Mouse (Mus musculus) midbrain, embryonic 11.5 days (tissue): Measurements from ENCODE around the gene Clcn3. TPM values are rescaled to one million over a fixed set of nuclear protein-coding genes. Genes with fewer than 3 reads are reported as not detected.
A peak's percentile ranks its signal among the peaks of the same experiment; 100 is the strongest.

Experiments
- ATAC-seq: fragments of 200-750 bp; cut with Nextera tagmentation; 2 replicates; pipeline ENCODE4 v1.8.0; 2017; ENCODE audit warnings: moderate TSS enrichment, moderate library complexity; ENCODE audit not compliant: low FRiP score
- DNase-seq: peaks from one replicate; pipeline ENCODE4 v3.0.0; 2015; ENCODE audit warnings: low spot score; ENCODE audit errors: missing footprints
- H3K27ac ChIP-seq: fragments of 300-500 bp; sonication (generic); 2 replicates; pipeline ENCODE4 v1.5.1; 2014; ENCODE audit warnings: low read depth, low read length
- H3K27me3 ChIP-seq: fragments of 300-500 bp; sonication (generic); 2 replicates; pipeline ENCODE4 v1.6.1; 2014; ENCODE audit warnings: mild to moderate bottlenecking, low read length, moderate library complexity, mixed read lengths; ENCODE audit not compliant: control insufficient read depth, insufficient read depth
- H3K36me3 ChIP-seq: fragments of 300-500 bp; sonication (generic); 2 replicates; pipeline ENCODE4 v1.6.1; 2014; ENCODE audit warnings: mild to moderate bottlenecking, low read length, moderate library complexity, mixed read lengths; ENCODE audit not compliant: control insufficient read depth, insufficient read depth
- H3K4me1 ChIP-seq: fragments of 300-500 bp; sonication (generic); 2 replicates; pipeline ENCODE4 v1.6.1; 2014; ENCODE audit warnings: low read length; ENCODE audit not compliant: control insufficient read depth, insufficient read depth
- H3K4me2 ChIP-seq: fragments of 300-500 bp; sonication (generic); 2 replicates; pipeline ENCODE4 v1.6.1; 2014; ENCODE audit warnings: mild to moderate bottlenecking, moderate library complexity
- H3K4me3 ChIP-seq: fragments of 300-500 bp; sonication (generic); 2 replicates; pipeline ENCODE4 v1.5.1; 2014; ENCODE audit warnings: low read depth, low read length
- H3K9ac ChIP-seq: fragments of 300-500 bp; sonication (generic); 2 replicates; pipeline ENCODE4 v1.6.1; 2014; ENCODE audit warnings: low read length
- H3K9me3 ChIP-seq: fragments of 300-500 bp; sonication (generic); 2 replicates; pipeline ENCODE4 v1.6.1; 2016; ENCODE audit warnings: low read length; ENCODE audit not compliant: control insufficient read depth
- WGBS: fragments of 180-500 bp; shearing (Covaris S2); extraction: QIAGEN DNeasy Blood & Tissue Kit; methylation state at CpG from one replicate; pipeline ENCODE4 v1.1.7; 2014; 5-methylcytosine and 5-hydroxymethylcytosine counted together
- polyA plus RNA-seq: library from polyadenylated mRNA; unstranded; fragments of >200 nt; fragmentation: Nextera tagmentation; extraction: Ambion mirVana; gene quantifications from 2 replicates; pipeline ENCODE4 v1.2.1, GENCODE M21; 2014

Gene Clcn3
- polyA plus RNA-seq, 1 experiment from 2014 or later, result 38.6 TPM

- 2% methylated on average over 23 of the region's 23 CpGs for WGBS
- Histone ChIP-seq H3K9ac (peak overlapping the region; percentile 77), H3K27ac (no peak overlapping the region), H3K27me3 (no peaks in the 10 kb centered on the region), H3K4me1 (peaks cover 10% of the 10 kb centered on the region; the same call in 1 of the 2 replicates), H3K36me3 (no peaks in the 10 kb centered on the region; the same call in 1 of the 2 replicates), H3K4me3 (peak overlapping the region; percentile 80), H3K4me2 (peak overlapping the region; percentile 69), H3K9me3 (no peaks in the 10 kb centered on the region)
- DNase-seq, result no peak
- no peak for ATAC-seq
These were observed 92.6 kb downstream of the Clcn3 start for GRCm38 (mm10) chr8:60890520-60890874.

DNA sequence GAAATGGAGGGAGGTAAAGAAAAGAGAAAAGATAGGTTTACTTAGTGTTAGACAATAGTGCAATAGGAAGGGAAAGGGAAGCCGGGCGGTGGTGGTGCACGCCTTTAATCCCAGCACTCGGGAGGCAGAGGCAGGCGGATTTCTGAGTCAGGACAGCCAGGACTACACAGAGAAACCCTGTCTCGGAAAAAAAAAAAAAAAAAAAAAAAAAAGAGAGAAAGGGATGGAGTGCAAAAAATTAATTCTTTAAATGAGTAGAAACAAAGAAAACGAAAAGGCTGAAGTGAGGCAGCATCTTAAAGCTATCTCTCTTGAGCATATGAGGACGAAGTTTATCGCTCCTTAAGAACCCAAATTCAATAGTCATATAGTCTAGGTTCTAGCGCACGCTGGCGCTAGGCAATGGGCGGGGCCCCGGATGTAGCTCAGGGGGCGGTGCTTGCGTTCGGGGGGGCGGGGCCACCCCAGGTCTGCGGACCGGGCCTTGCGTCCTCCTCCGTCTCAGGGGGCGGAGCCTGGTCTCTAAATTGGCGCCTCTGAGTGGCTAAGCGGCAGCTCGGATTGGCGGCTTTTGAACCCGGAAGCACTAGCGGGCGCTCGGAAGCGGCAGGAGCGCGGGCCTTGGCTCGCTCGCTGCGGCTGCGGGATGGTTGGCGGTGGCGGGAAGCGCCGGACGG, 93.1 kb downstream of the Clcn3 start, which contains the start of gene Hpf1:
Gene Hpf1 (plus strand): TSS at position 576 of the 677 bp plus-strand sequence.
- Histone ChIP-seq H3K36me3 (no peaks in the 10 kb centered on the region; the same call in 1 of the 2 replicates), H3K27me3 (no peaks in the 10 kb centered on the region), H3K9ac (peak within 1 kb of the TSS; percentile 77), H3K4me1 (peaks cover 10% of the 10 kb centered on the region; the same call in 1 of the 2 replicates), H3K4me3 (peak within 1 kb of the TSS; percentile 80), H3K9me3 (no peaks in the 10 kb centered on the region), H3K27ac (no peak within 1 kb of the TSS), H3K4me2 (peak within 1 kb of the TSS; percentile 69)
- ATAC-seq, result peak; percentile 98
- DNase-seq, result peak; percentile 99
- 6% methylated on average over 43 of the region's 43 CpGs for WGBS

DNA sequence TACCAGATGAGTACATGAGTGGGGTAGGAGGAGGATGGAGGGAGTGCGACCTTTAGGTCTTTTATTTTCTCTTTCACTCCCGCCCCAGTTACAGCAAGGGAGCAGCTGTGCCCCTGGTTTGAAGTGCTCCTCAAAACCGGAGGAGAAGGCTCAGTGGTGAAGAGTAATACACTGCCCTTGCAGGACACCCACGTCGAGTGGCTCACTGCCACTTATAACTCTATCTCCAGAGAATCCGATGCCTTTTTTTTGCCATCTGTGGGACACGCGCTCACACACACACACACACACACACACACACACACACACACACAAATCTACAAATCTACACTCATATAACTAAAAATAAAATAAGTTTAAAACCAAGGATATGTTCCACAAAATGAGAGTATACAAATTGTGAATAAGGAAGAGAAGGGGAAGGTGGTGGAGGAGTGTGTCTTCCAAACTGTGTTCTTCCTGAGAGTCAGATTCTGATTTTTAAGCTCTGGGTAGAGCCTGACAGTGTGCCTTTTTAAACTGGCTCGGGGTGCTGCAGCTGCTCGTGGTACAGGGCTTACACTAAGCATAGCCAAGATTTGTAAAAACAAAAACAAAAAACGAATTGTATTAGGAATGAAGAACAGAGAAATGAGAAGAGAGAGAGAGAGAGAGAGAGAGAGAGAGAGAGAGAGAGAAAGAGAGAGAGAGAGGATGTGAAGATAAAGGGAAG, 93.8 kb downstream of the Clcn3 start:
- Histone ChIP-seq H3K9ac (no peak overlapping the region), H3K4me3 (no peak overlapping the region), H3K27ac (no peak overlapping the region), H3K27me3 (no peaks in the 10 kb centered on the region), H3K4me2 (no peak overlapping the region), H3K4me1 (peaks cover 10% of the 10 kb centered on the region; the same call in 1 of the 2 replicates), H3K9me3 (no peaks in the 10 kb centered on the region), H3K36me3 (no peaks in the 10 kb centered on the region; the same call in 1 of the 2 replicates)
- ATAC-seq (no peak), DNase-seq (peak; percentile 79)
- WGBS, result 85% methylated on average over 11 of the region's 11 CpGs

GRCm38 (mm10) chr8:60886736-60887135, 96.4 kb downstream of the Clcn3 start:
- 55% methylated on average over 6 of the region's 6 CpGs for WGBS
- H3K9ac ChIP-seq, result no peak overlapping the region
- no peaks in the 10 kb centered on the region for H3K9me3 ChIP-seq
- H3K36me3 ChIP-seq, result no peaks in the 10 kb centered on the region
- no peak for DNase-seq
- no peak overlapping the region for H3K4me2 ChIP-seq
- no peak overlapping the region for H3K4me3 ChIP-seq
- H3K4me1 ChIP-seq, result peaks cover 7% of the 10 kb centered on the region; the same call in 1 of the 2 replicates
- no peak for ATAC-seq
- H3K27ac ChIP-seq, result no peak overlapping the region
- H3K27me3 ChIP-seq, result no peaks in the 10 kb centered on the region

DNA sequence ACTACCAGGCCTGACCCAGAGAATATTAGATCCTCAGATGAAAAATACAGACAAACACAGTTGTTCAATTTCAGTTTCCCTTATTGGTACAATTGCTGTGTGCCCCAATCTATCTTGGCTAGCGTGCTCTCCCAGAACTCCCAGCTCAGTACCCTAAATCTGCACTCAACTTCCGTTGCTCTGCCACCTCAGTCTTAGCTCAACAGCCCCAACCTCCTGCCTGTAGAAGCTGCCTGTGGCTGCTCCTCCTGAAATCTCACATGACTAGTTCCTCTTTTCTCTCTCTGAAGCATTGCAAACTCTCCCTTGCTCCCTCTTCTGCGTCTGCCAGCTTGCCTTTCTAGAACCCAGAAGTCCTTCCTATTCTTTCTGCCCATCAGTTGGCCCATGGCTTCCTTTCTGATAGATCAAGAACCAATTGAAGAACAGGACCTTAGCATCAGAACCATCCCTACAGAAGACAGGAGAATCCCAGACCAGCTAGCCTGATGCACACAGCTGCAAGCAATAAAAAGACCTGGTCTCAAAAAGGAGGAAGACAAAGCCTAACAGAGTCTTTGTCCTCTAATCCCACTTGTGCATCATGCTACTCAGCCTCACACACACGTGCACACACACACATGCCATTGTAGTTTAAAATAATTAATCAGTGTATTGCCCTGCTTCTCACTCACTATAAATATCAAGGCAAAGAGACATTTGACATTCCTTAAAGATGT, 99.5 kb downstream of the Clcn3 start:
- ATAC-seq (no peak), DNase-seq (no peak)
- H3K4me3 ChIP-seq, result no peak overlapping the region
- no peak overlapping the region for H3K27ac ChIP-seq
- H3K4me1 ChIP-seq, result no peaks in the 10 kb centered on the region
- no peaks in the 10 kb centered on the region for H3K36me3 ChIP-seq
- no peaks in the 10 kb centered on the region for H3K27me3 ChIP-seq
- no peak overlapping the region for H3K4me2 ChIP-seq
- H3K9me3 ChIP-seq, result no peaks in the 10 kb centered on the region
- WGBS, result 76% methylated on average over 4 of the region's 4 CpGs
- H3K9ac ChIP-seq, result no peak overlapping the region

GRCm38 (mm10) chr8:60878617-60879016, 104.5 kb downstream of the Clcn3 start:
- H3K36me3 ChIP-seq, result no peaks in the 10 kb centered on the region
- WGBS, result 79% methylated on average over 2 of the region's 2 CpGs
- no peak overlapping the region for H3K4me3 ChIP-seq
- no peak overlapping the region for H3K9ac ChIP-seq
- ATAC-seq (no peak), DNase-seq (no peak)
- H3K9me3 ChIP-seq, result no peaks in the 10 kb centered on the region
- H3K27me3 ChIP-seq, result no peaks in the 10 kb centered on the region
- no peaks in the 10 kb centered on the region for H3K4me1 ChIP-seq
- H3K27ac ChIP-seq, result no peak overlapping the region
- no peak overlapping the region for H3K4me2 ChIP-seq

GRCm38 (mm10) chr8:60870231-60871193, 112.6 kb downstream of the Clcn3 start:
- no peaks in the 10 kb centered on the region for H3K9me3 ChIP-seq
- H3K4me2 ChIP-seq, result no peak overlapping the region
- no peak overlapping the region for H3K4me3 ChIP-seq
- no peaks in the 10 kb centered on the region for H3K4me1 ChIP-seq
- DNase-seq (no peak), ATAC-seq (no peak)
- H3K36me3 ChIP-seq, result no peaks in the 10 kb centered on the region
- H3K9ac ChIP-seq, result no peak overlapping the region
- 90% methylated on average over 13 of the region's 13 CpGs for WGBS
- H3K27me3 ChIP-seq, result no peaks in the 10 kb centered on the region
- no peak overlapping the region for H3K27ac ChIP-seq

DNA sequence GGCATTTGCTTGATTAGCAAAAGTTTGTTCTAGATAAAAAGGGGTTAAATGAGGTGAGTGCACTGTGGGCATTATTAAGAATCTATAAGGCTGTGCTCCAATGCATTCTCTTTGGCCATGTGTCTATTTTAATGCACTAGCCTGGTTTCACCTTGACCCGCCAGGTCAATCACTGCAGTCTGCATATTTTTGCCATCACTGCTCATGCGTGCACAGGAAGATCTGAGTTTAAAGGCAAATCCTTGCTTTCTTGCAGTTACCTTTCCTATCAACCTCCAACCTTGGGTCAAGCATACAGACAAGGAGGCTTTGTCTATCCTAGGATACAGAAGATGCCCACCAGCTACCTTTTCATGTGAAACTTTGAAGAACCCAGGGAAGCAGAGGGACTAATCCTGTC, 113.3 kb downstream of the Clcn3 start:
- ATAC-seq, result no peak
- WGBS, result 91% methylated on average over 2 of the region's 2 CpGs
- Histone ChIP-seq H3K9ac (no peak overlapping the region), H3K36me3 (no peaks in the 10 kb centered on the region), H3K4me2 (no peak overlapping the region), H3K4me1 (no peaks in the 10 kb centered on the region), H3K9me3 (no peaks in the 10 kb centered on the region), H3K27me3 (no peaks in the 10 kb centered on the region), H3K27ac (no peak overlapping the region), H3K4me3 (no peak overlapping the region)
- no peak for DNase-seq
